Mouse (Mus musculus) spleen, adult 2 months (tissue): ENCODE measurements at regions not wholly inside any gene's neighbourhood (a gene's known extent, or its start where the extent isn't known, plus 50 kb on each side); places are given as distances from the start of the nearest gene placed in this dataset.

Source experiments
- DNase-seq, 2 experiments: peaks; one replicate each; pipeline versions ENCODE4 v3.0.0 to v3.0.0-alpha.2; 2012 to 2021; ENCODE audit warnings: low spot score in 2 of 2, low read depth in 1 of 2
- H3K27ac ChIP-seq: fragments of 200-500 bp; 2 replicates; pipeline ENCODE4 v1.5.1; 2012; ENCODE audit warnings: low read length, inconsistent platforms; ENCODE audit not compliant: insufficient read depth
- H3K27me3 ChIP-seq: fragments of 200-500 bp; 2 replicates; pipeline ENCODE4 v1.6.1; 2012; ENCODE audit warnings: mild to moderate bottlenecking, moderate library complexity, low read length, inconsistent platforms; ENCODE audit not compliant: control insufficient read depth, insufficient read depth
- H3K36me3 ChIP-seq: fragments of 200-500 bp; 2 replicates; pipeline ENCODE4 v1.6.1; 2012; ENCODE audit warnings: mild to moderate bottlenecking, low read length, inconsistent platforms; ENCODE audit not compliant: control insufficient read depth, insufficient read depth
- H3K4me1 ChIP-seq: fragments of 200-500 bp; 2 replicates; pipeline ENCODE4 v1.6.1; 2011; ENCODE audit warnings: inconsistent platforms; ENCODE audit not compliant: control insufficient read depth, insufficient read depth, insufficient read length
- H3K4me3 ChIP-seq: fragments of 200-500 bp; 2 replicates; pipeline ENCODE4 v1.5.1; 2011; ENCODE audit warnings: mild to moderate bottlenecking, inconsistent platforms; ENCODE audit not compliant: insufficient read depth, insufficient read length; ENCODE audit errors: extremely low read depth
- CTCF ChIP-seq: fragments of 200-500 bp; IDR thresholded peaks from 2 replicates; pipeline ENCODE4 v1.5.1; 2011; ENCODE audit warnings: mild to moderate bottlenecking, inconsistent platforms; ENCODE audit not compliant: insufficient read depth, insufficient read length, insufficient replicate concordance; ENCODE audit errors: extremely low read depth
- POLR2A ChIP-seq: fragments of 200-500 bp; IDR thresholded peaks from 2 replicates; pipeline ENCODE4 v1.6.1; 2011; ENCODE audit warnings: low read depth, low read length, inconsistent platforms
- WGBS: fragments of 180-500 bp; shearing (Covaris S2); methylation state at CpG from one replicate; pipeline ENCODE4 v1.1.7; 2018; 5-methylcytosine and 5-hydroxymethylcytosine counted together

GRCm38 (mm10) chr10:44723845-44724244 is 195.5 kb upstream of the Prdm1 start:
- no peaks in the 10 kb centered on the region for H3K27me3 ChIP-seq
- H3K36me3 ChIP-seq, result no peaks in the 10 kb centered on the region
- TF ChIP-seq CTCF, result no peak
- TF ChIP-seq POLR2A, result no peak
- no peak overlapping the region for H3K4me3 ChIP-seq
- H3K27ac ChIP-seq, result no peak overlapping the region
- H3K4me1 ChIP-seq, result peaks cover 2% of the 10 kb centered on the region; the same call in 1 of the 2 replicates
- DNase-seq, result no peak
- WGBS, result 44% methylated on average over 1 of the region's 1 CpGs

DNA sequence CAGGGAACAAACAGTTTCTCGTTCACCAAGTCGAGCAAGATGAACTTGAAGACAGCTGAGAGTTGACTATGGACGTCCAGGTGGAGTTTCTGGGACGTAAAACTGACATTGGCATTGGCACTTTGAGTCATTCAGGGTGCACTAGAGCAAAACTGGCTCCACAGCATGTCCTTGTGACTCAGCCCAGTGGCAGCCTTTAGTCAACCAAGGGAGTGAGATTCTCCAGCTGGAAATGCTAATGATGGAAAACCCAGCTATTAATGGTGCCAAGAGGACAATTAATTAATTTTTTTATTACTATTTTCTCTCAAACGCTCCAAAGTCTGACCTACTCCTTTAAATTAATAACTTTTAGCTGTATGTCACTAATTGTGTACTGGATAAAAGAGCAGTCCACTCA is 195.0 kb upstream of the Prdm1 start:
- H3K4me3 ChIP-seq, result no peak overlapping the region
- no peak for DNase-seq
- no peak for TF ChIP-seq POLR2A
- TF ChIP-seq CTCF, result no peak
- no peak overlapping the region for H3K27ac ChIP-seq
- H3K4me1 ChIP-seq, result no peaks in the 10 kb centered on the region
- WGBS, result 88% methylated on average over 5 of the region's 5 CpGs
- H3K27me3 ChIP-seq, result no peaks in the 10 kb centered on the region
- no peaks in the 10 kb centered on the region for H3K36me3 ChIP-seq

- DNase-seq, result no peak
- TF ChIP-seq CTCF, result no peak
- TF ChIP-seq POLR2A, result no peak
- no peaks in the 10 kb centered on the region for H3K27me3 ChIP-seq
- H3K4me1 ChIP-seq, result no peaks in the 10 kb centered on the region
- 89% methylated on average over 10 of the region's 10 CpGs for WGBS
- no peak overlapping the region for H3K27ac ChIP-seq
- H3K4me3 ChIP-seq, result no peak overlapping the region
- no peaks in the 10 kb centered on the region for H3K36me3 ChIP-seq
Observed at GRCm38 (mm10) chr10:44721670-44722069, 193.4 kb upstream of the Prdm1 start.

- Histone ChIP-seq H3K27ac (no peak overlapping the region), H3K4me1 (no peaks in the 10 kb centered on the region), H3K36me3 (no peaks in the 10 kb centered on the region), H3K4me3 (no peak overlapping the region), H3K27me3 (no peaks in the 10 kb centered on the region)
- no peak for DNase-seq
- WGBS, result 95% methylated on average over 5 of the region's 5 CpGs
- no peak for TF ChIP-seq CTCF
- no peak for TF ChIP-seq POLR2A
Observed at GRCm38 (mm10) chr10:44716612-44717011, 188.3 kb upstream of the Prdm1 start.

DNA sequence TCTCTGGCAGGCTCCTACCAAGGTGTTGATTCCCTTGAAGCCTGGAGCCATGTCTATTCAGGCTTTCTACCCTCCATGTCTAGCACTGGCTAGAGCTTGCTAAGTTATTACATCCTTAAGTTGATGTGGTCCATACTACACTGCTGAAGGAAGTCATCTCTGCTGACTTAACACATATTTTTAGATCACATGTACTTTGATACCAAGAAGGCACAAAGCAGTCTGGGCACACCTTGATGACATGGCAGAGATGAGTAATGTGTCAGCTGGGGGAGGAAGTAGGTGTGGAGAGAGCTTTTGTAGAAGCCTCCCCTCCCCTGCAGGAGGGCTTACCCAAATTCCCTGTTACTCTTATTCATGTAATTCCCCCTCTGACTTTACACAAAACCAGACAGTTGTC is 187.6 kb upstream of the Prdm1 start:
- Histone ChIP-seq H3K27me3 (no peaks in the 10 kb centered on the region), H3K36me3 (no peaks in the 10 kb centered on the region), H3K4me1 (no peaks in the 10 kb centered on the region), H3K4me3 (no peak overlapping the region), H3K27ac (no peak overlapping the region)
- DNase-seq, result no peak
- TF ChIP-seq POLR2A, result no peak
- no peak for TF ChIP-seq CTCF

DNA sequence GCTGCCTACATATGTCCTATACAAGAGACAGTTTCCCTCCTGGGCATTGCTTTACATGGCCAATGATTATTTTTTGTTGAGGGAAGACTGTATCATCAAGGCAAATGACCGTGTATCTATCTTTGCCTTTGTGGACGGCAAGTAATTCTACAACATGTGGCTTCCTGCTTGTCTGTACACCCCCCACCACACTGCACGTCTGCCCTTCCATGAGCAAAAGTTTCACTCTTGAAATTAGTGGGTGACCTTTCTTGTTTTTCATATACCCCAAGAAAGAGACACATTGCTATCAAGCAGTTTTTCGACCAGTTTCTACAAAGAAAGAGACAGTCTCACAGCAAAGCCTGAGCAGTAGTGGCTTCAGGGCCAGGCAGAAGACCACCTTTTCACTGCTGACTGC is 180.5 kb upstream of the Prdm1 start:
- H3K4me3 ChIP-seq, result no peak overlapping the region
- no peaks in the 10 kb centered on the region for H3K36me3 ChIP-seq
- DNase-seq, result no peak
- 81% methylated on average over 4 of the region's 4 CpGs for WGBS
- no peaks in the 10 kb centered on the region for H3K27me3 ChIP-seq
- TF ChIP-seq POLR2A, result no peak
- TF ChIP-seq CTCF, result no peak
- peaks cover under 1% of the 10 kb centered on the region for H3K4me1 ChIP-seq
- no peak overlapping the region for H3K27ac ChIP-seq

GRCm38 (mm10) chr10:44704143-44704542 is 175.8 kb upstream of the Prdm1 start:
- no peak overlapping the region for H3K4me3 ChIP-seq
- H3K27me3 ChIP-seq, result no peaks in the 10 kb centered on the region
- WGBS, result 61% methylated on average over 3 of the region's 3 CpGs
- DNase-seq, result no peak
- no peaks in the 10 kb centered on the region for H3K36me3 ChIP-seq
- TF ChIP-seq POLR2A, result no peak
- no peak for TF ChIP-seq CTCF
- H3K4me1 ChIP-seq, result peaks cover 2% of the 10 kb centered on the region
- no peak overlapping the region for H3K27ac ChIP-seq

GRCm38 (mm10) chr10:44702108-44702507 is 173.8 kb upstream of the Prdm1 start:
- Histone ChIP-seq H3K4me3 (no peak overlapping the region), H3K27ac (no peak overlapping the region), H3K36me3 (no peaks in the 10 kb centered on the region), H3K27me3 (no peaks in the 10 kb centered on the region), H3K4me1 (peaks cover 2% of the 10 kb centered on the region)
- TF ChIP-seq CTCF (no peak), POLR2A (no peak)
- DNase-seq, result no peak
- 65% methylated on average over 5 of the region's 5 CpGs for WGBS
